Mouse (Mus musculus) embryonic facial prominence, embryonic 15.5 days (tissue): ENCODE results near the gene Frzb. TPM values are rescaled to one million over a fixed set of nuclear protein-coding genes. Genes with fewer than 3 reads are reported as not detected.

Experiments used
- ATAC-seq: fragments of 200-750 bp; cut with Nextera tagmentation; 2 replicates; pipeline ENCODE4 v1.8.0; 2017; ENCODE audit warnings: low read depth, moderate TSS enrichment; ENCODE audit not compliant: insufficient number of reproducible peaks, low FRiP score, low TSS enrichment
- H3K27ac ChIP-seq: fragments of 300-500 bp; sonication (generic); replicated peaks from 2 replicates; pipeline ENCODE4 v1.5.1; 2015; ENCODE audit warnings: mild to moderate bottlenecking, inconsistent platforms
- H3K27me3 ChIP-seq: fragments of 300-500 bp; sonication (generic); 2 replicates; pipeline ENCODE4 v1.6.1; 2015; ENCODE audit warnings: inconsistent platforms
- H3K36me3 ChIP-seq: fragments of 300-500 bp; sonication (generic); 2 replicates; pipeline ENCODE4 v1.6.1; 2015; ENCODE audit warnings: mild to moderate bottlenecking, inconsistent platforms
- H3K4me1 ChIP-seq: fragments of 300-500 bp; sonication (generic); 2 replicates; pipeline ENCODE4 v1.6.1; 2015; ENCODE audit warnings: inconsistent platforms
- H3K4me2 ChIP-seq: fragments of 300-500 bp; sonication (generic); replicated peaks from 2 replicates; pipeline ENCODE4 v1.6.1; 2015; ENCODE audit warnings: mild to moderate bottlenecking, inconsistent platforms
- H3K4me3 ChIP-seq: fragments of 300-500 bp; sonication (generic); replicated peaks from 2 replicates; pipeline ENCODE4 v1.5.1; 2015; ENCODE audit warnings: mild to moderate bottlenecking, inconsistent platforms
- H3K9ac ChIP-seq: fragments of 300-500 bp; sonication (generic); 2 replicates; pipeline ENCODE4 v1.6.1; 2015; ENCODE audit warnings: inconsistent platforms
- H3K9me3 ChIP-seq: fragments of 300-500 bp; sonication (generic); replicated peaks from 2 replicates; pipeline ENCODE4 v1.6.1; 2016; ENCODE audit warnings: inconsistent platforms
- WGBS: fragments of 180-500 bp; shearing (Covaris S2); methylation state at CpG from one replicate; pipeline ENCODE4 v1.1.7; 2015; 5-methylcytosine and 5-hydroxymethylcytosine counted together
- polyA plus RNA-seq: library from polyadenylated mRNA; unstranded; fragments of >200 nt; fragmentation: Nextera tagmentation; extraction: Ambion mirVana; gene quantifications from 2 replicates; pipeline ENCODE4 v1.2.1, GENCODE M21; 2015

The Frzb gene
- polyA plus RNA-seq, 1 experiment from 2014 or later, result 20.4 TPM

- ATAC-seq, result no peak
- Histone ChIP-seq H3K9me3 (0 out of 2 replicates have a peak, but pooled peaks cover 4% of the 10 kb centered on the region), H3K36me3 (no peaks in the 10 kb centered on the region), H3K4me1 (peaks cover 18% of the 10 kb centered on the region), H3K4me3 (peak overlapping the region; percentile 59), H3K27me3 (peaks cover 7% of the 10 kb centered on the region), H3K4me2 (peak overlapping the region; percentile 96; the same call in 1 of the 2 replicates), H3K9ac (no peak overlapping the region), H3K27ac (no peak overlapping the region)
- WGBS, result 59% methylated on average over 10 of the region's 10 CpGs
Measured at GRCm38 (mm10) chr2:80445491-80445890, 1.9 kb downstream of the Frzb start.

- no peak for ATAC-seq
- 0 out of 2 replicates have a peak overlapping the region, but pooled peaks have one; percentile 59 for H3K4me3 ChIP-seq
- no peak overlapping the region for H3K9ac ChIP-seq
- 0 out of 2 replicates have a peak, but pooled peaks cover 4% of the 10 kb centered on the region for H3K9me3 ChIP-seq
- no peak overlapping the region for H3K4me2 ChIP-seq
- H3K27me3 ChIP-seq, result peaks cover 7% of the 10 kb centered on the region
- peaks cover 18% of the 10 kb centered on the region for H3K4me1 ChIP-seq
- H3K36me3 ChIP-seq, result no peaks in the 10 kb centered on the region
- WGBS, result 66% methylated on average over 14 of the region's 14 CpGs
- no peak overlapping the region for H3K27ac ChIP-seq
Measured at GRCm38 (mm10) chr2:80444418-80445365, 2.7 kb downstream of the Frzb start.

DNA sequence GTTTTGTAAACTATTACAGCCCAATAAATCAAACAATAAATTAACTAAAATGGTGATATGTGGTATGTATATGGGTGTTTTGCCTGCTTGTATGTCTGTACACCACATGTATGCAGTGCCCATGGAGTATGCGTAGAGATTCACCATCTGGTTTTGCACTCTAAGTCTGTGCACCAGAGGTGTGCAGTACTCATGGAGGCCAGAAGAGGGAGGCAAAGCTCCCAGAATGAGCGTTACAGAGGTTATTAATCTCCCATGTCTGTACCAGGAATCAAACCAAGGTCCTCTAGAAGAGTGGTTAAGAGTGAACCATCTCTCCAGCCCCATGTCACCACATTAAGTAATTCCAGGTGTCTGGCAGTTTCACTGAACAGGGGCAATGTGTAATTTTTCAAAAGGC lies 3.5 kb downstream of the Frzb start:
- Histone ChIP-seq H3K4me1 (peaks cover 18% of the 10 kb centered on the region), H3K9ac (no peak overlapping the region), H3K27me3 (peaks cover 7% of the 10 kb centered on the region), H3K36me3 (no peaks in the 10 kb centered on the region), H3K9me3 (0 out of 2 replicates have a peak, but pooled peaks cover 4% of the 10 kb centered on the region), H3K27ac (no peak overlapping the region), H3K4me3 (no peak overlapping the region), H3K4me2 (no peak overlapping the region)
- WGBS, result 90% methylated on average over 2 of the region's 2 CpGs
- no peak for ATAC-seq

GRCm38 (mm10) chr2:80441386-80441785 lies 6.0 kb downstream of the Frzb start:
- ATAC-seq, result no peak

DNA sequence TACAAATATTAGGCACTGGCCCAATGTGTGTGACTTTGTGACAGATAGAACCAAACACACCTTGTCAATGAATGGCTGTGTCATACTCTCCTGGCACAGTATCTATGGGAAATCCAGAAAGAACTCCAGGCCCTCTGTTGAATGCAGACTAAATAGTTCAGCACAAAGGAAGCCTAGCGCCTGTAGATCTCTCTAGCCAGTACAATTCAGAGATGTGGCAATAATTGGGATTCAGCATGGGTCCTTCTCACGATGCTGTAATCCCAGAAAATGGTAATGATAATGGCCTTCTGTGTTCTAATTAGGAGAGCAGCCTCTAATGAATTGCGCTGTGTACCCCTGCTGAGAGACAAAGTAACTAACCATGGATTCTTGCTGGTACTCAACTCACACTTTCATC lies 8.6 kb downstream of the Frzb start:
- H3K4me3 ChIP-seq, result no peak overlapping the region
- no peak overlapping the region for H3K9ac ChIP-seq
- no peak overlapping the region for H3K27ac ChIP-seq
- H3K36me3 ChIP-seq, result no peaks in the 10 kb centered on the region
- no peak for ATAC-seq
- 74% methylated on average over 3 of the region's 3 CpGs for WGBS
- no peak overlapping the region for H3K4me2 ChIP-seq
- H3K9me3 ChIP-seq, result 0 out of 2 replicates have a peak, but pooled peaks cover under 1% of the 10 kb centered on the region
- H3K27me3 ChIP-seq, result no peaks in the 10 kb centered on the region
- H3K4me1 ChIP-seq, result no peaks in the 10 kb centered on the region

More at GRCm38 (mm10) chr2:80441386-80441785, 6.0 kb downstream of the Frzb start:
- H3K27me3 ChIP-seq, result peaks cover 2% of the 10 kb centered on the region
- H3K9me3 ChIP-seq, result 0 out of 2 replicates have a peak, but pooled peaks cover 4% of the 10 kb centered on the region
- no peak overlapping the region for H3K4me2 ChIP-seq
- no peak overlapping the region for H3K9ac ChIP-seq
- 96% methylated on average over 3 of the region's 3 CpGs for WGBS
- H3K27ac ChIP-seq, result no peak overlapping the region
- peaks cover 3% of the 10 kb centered on the region; the same call in 1 of the 2 replicates for H3K4me1 ChIP-seq
- no peak overlapping the region for H3K4me3 ChIP-seq
- H3K36me3 ChIP-seq, result no peaks in the 10 kb centered on the region

- Histone ChIP-seq H3K27me3 (no peaks in the 10 kb centered on the region), H3K36me3 (no peaks in the 10 kb centered on the region), H3K9ac (no peak overlapping the region), H3K4me3 (no peak overlapping the region), H3K9me3 (no peaks in the 10 kb centered on the region), H3K27ac (no peak overlapping the region), H3K4me2 (no peak overlapping the region), H3K4me1 (no peaks in the 10 kb centered on the region)
- ATAC-seq, result no peak
- WGBS, result 62% methylated on average over 2 of the region's 2 CpGs
Measured at GRCm38 (mm10) chr2:80437401-80437800, 10.0 kb downstream of the Frzb start.

- Histone ChIP-seq H3K36me3 (no peaks in the 10 kb centered on the region), H3K9ac (no peak overlapping the region), H3K4me3 (no peak overlapping the region), H3K4me1 (no peaks in the 10 kb centered on the region), H3K4me2 (no peak overlapping the region), H3K9me3 (no peaks in the 10 kb centered on the region), H3K27ac (no peak overlapping the region), H3K27me3 (no peaks in the 10 kb centered on the region)
- WGBS, result 58% methylated on average over 11 of the region's 11 CpGs
- no peak for ATAC-seq
Measured at GRCm38 (mm10) chr2:80434783-80435572, 12.4 kb downstream of the Frzb start.

- Histone ChIP-seq H3K27me3 (no peaks in the 10 kb centered on the region), H3K9me3 (no peaks in the 10 kb centered on the region), H3K27ac (no peak overlapping the region), H3K9ac (no peak overlapping the region), H3K4me3 (no peak overlapping the region), H3K4me1 (no peaks in the 10 kb centered on the region), H3K36me3 (no peaks in the 10 kb centered on the region), H3K4me2 (no peak overlapping the region)
- 85% methylated on average over 6 of the region's 6 CpGs for WGBS
- ATAC-seq, result no peak
Measured at GRCm38 (mm10) chr2:80433254-80433876, 14.1 kb downstream of the Frzb start.

GRCm38 (mm10) chr2:80430357-80431053 lies 16.9 kb downstream of the Frzb start:
- Histone ChIP-seq H3K4me1 (no peaks in the 10 kb centered on the region), H3K36me3 (no peaks in the 10 kb centered on the region), H3K27ac (no peak overlapping the region), H3K9me3 (no peaks in the 10 kb centered on the region), H3K4me2 (no peak overlapping the region), H3K4me3 (no peak overlapping the region), H3K27me3 (no peaks in the 10 kb centered on the region), H3K9ac (no peak overlapping the region)
- no peak for ATAC-seq
- WGBS, result 39% methylated on average over 1 of the region's 1 CpGs

- Histone ChIP-seq H3K27me3 (no peaks in the 10 kb centered on the region), H3K9me3 (no peaks in the 10 kb centered on the region), H3K4me1 (no peaks in the 10 kb centered on the region), H3K27ac (no peak overlapping the region), H3K4me2 (no peak overlapping the region), H3K36me3 (no peaks in the 10 kb centered on the region), H3K9ac (no peak overlapping the region), H3K4me3 (no peak overlapping the region)
- ATAC-seq, result no peak
- 93% methylated on average over 5 of the region's 5 CpGs for WGBS
Measured at GRCm38 (mm10) chr2:80423116-80423515, 24.3 kb downstream of the Frzb start.
